Comparison of ENCODE assay signal across 15 mouse cellular contexts in the genomic region with DNA sequence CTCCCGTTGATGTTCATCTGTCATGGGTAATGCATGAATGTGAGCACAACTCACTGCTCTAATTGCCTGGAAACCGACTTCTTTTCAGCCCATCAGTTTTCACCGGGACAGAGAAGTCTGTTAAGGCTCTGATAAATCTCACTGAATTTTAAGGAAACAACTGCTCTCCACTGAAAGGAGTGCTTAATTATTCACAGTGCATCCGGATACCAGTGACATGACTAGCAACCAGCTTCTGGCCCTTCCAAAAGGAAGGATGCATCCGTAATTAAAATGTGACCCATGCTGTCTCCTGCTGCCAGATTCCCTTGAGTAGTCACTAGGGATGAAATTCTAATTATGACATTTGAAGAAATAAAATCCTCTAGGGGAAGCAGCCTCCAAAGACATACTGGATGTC.
DNase-seq lines count a peak whose midpoint lies in the region; ATAC-seq lines count a peak whose summit lies in the region.
"Had no signal": no experiment of that assay in that cellular context is flagged by ENCODE, and none has a peak within 500 bp of the region (broad histone marks: within the 10 kb centered on the region; RNA-seq: fewer than 3 reads in every experiment).

No protein-coding gene starts in this region.

- H3K4me1 ChIP-seq in neural tube, embryonic 14.5 days (ENCODE audit: control insufficient read depth, insufficient read depth, low read length): 0 out of 2 replicates have a peak, but pooled peaks cover 4% of the 10 kb centered on the region

- no peak overlapping the region for H3K4me2 ChIP-seq in neural tube, embryonic 14.5 days (ENCODE audit: low read depth, low read length)
- H3K4me2 ChIP-seq: heart, embryonic 13.5 days; liver, embryonic 11.5 days had no signal

- no peak for DNase-seq in cerebellum, postnatal 25 days
- DNase-seq in layer of hippocampus, adult 18-20 months (ENCODE audit: low spot score in 2 of 2): peak; percentile 7 to 25
- DNase-seq in layer of hippocampus, postnatal 25 days (ENCODE audit: extremely low spot score in 1 of 2, low spot score in 1 of 2): no peak
- peak; percentile 15 for DNase-seq in layer of hippocampus, adult 9-11 months
- DNase-seq in lung, postnatal 4 days: no peak
- DNase-seq in gastrocnemius, postnatal 14 days: no peak
- DNase-seq: gastrocnemius, adult 2 months; kidney, adult 2 months; right cerebral cortex, adult 18-20 months; thymus, adult 2 months had no signal

- intact Hi-C loops in gastrocnemius, postnatal 14 days (cut with DNase I; ENCODE audit: low total_unique reads): no loop called here

- 12% methylated on average over 5 of the region's 5 CpGs for WGBS in neural tube, embryonic 14.5 days

- H3K9me3 ChIP-seq in neural tube, embryonic 14.5 days (ENCODE audit: control insufficient read depth, low read length): no peaks in the 10 kb centered on the region
- H3K9me3 ChIP-seq: heart, embryonic 13.5 days had no signal

- ATAC-seq in cerebellum, adult (ENCODE audit: insufficient number of reproducible peaks, low FRiP score, low TSS enrichment): peak; percentile 56; the same call in 1 of the 2 replicates
- ATAC-seq in neural tube, embryonic 14.5 days (ENCODE audit: low read depth): peak; percentile 75
- ATAC-seq: lung, postnatal 0 days had no signal

- no peak overlapping the region for H3K9ac ChIP-seq in neural tube, embryonic 14.5 days (replicated peaks; ENCODE audit: low read depth, low read length)
- H3K9ac ChIP-seq: heart, embryonic 13.5 days had no signal

- H3K27ac ChIP-seq in neural tube, embryonic 14.5 days (ENCODE audit: low read depth, low read length): no peak overlapping the region
- H3K27ac ChIP-seq: gastrocnemius, adult 2 months; heart, embryonic 13.5 days had no signal

- H3K4me3 ChIP-seq in neural tube, embryonic 14.5 days (ENCODE audit: low read depth, low read length): no peak overlapping the region
- H3K4me3 ChIP-seq: gastrocnemius, adult 2 months; heart, embryonic 13.5 days had no signal

- H3K27me3 ChIP-seq in neural tube, embryonic 14.5 days (ENCODE audit: control insufficient read depth, insufficient read depth, low read length): no peaks in the 10 kb centered on the region
- H3K27me3 ChIP-seq: heart, embryonic 13.5 days had no signal

- H3K36me3 ChIP-seq in neural tube, embryonic 14.5 days (ENCODE audit: control insufficient read depth, insufficient read depth, low read length): no peaks in the 10 kb centered on the region
- H3K36me3 ChIP-seq: heart, embryonic 13.5 days had no signal

Comparison
In these comparisons a context has a peak if more than half of its experiments do, and no peak if none do; other contexts are left out.
1. DNase-seq: peak in layer of hippocampus, adult 18-20 months (2 of 2) and layer of hippocampus, adult 9-11 months (single experiment); none in cerebellum, postnatal 25 days (0 of 2), layer of hippocampus, postnatal 25 days (0 of 2), lung, postnatal 4 days (0 of 2) and gastrocnemius, postnatal 14 days (single experiment).